Mouse (Mus musculus): ENCODE data around the gene Etfb. TPM values are rescaled to one million over a fixed set of nuclear protein-coding genes. Genes with fewer than 3 reads are reported as not detected.
"Not testable (repeated sequence)": the region's sequence is repeated elsewhere in the genome, so short reads cannot be mapped to it uniquely, and the experiment has no call there.

Gene Etfb
- 37.8 and 39.1 TPM in 2 replicates for polyA plus RNA-seq (2012; rRNA removed)

DNA sequence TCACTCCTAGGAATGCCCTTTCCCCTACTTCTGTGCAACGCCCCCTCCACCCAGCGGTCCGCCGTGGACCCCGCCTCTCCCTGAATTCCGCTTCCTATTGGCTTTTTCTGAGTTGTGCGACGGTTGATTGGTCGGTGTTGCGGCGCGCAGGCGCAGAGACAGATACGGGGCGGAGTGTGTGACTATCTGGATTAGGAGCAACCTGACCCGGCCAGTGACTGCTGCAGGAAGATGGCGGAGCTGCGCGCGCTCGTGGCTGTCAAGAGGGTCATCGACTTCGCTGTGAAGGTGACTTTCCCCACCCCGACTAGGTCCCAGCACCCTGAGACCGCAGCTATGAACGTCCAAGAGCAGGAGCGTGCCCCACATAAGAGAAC, at the start of gene Etfb, which contains the start of gene Gm45233:
TSS of gene Etfb (plus strand) at position 167 of the 377 bp plus-strand sequence.
TSS of gene Gm45233 (plus strand) at position 212 of the 377 bp plus-strand sequence.
- no peaks in the 10 kb centered on the region for H3K27me3 ChIP-seq (ENCODE audit: control insufficient read depth, insufficient read depth, low read length)
- TF ChIP-seq POLR2A (IDR thresholded peaks at IDR 0.05; ENCODE audit: low read depth, low read length) (peak; percentile 53), CTCF (IDR thresholded peaks at IDR 0.05; ENCODE audit: extremely low read depth, insufficient read depth, insufficient read length, insufficient replicate concordance) (no peak)
- H3K4me1 ChIP-seq (ENCODE audit: control insufficient read depth, insufficient read depth, insufficient read length), result peaks cover 3% of the 10 kb centered on the region; the same call in 1 of the 2 replicates
- peak within 1 kb of the TSS; percentile 74 for H3K4me3 ChIP-seq (ENCODE audit: extremely low read depth, insufficient read depth, insufficient read length)
- H3K36me3 ChIP-seq (ENCODE audit: control insufficient read depth, insufficient read depth, low read length), result no peaks in the 10 kb centered on the region
- peak; percentile 82 to 91 for DNase-seq (ENCODE audit: low read depth in 1 of 2, low spot score in 2 of 2)
- peak within 1 kb of the TSS; percentile 78 for H3K27ac ChIP-seq (ENCODE audit: insufficient read depth, low read length)
- WGBS, result under 1% methylated on average over 27 of the region's 27 CpGs

DNA sequence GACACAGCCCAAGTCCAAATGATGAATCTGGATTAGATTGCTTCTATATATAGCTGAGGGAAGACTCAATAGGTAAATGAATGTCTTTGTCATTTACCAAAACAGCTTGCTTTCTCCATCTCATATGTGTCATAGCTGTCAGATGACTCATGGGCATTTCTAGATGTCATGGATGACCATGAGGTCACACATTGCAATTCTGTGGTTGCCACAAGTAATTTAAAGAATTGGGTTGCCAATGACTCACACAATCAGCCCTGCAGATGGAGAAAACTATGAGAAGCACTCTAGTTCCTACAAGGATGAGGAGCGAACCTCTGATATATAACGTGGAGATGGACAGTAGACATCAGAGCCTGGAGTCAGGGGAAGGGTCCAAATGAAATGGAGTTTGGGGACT, 44.4 kb upstream of the Etfb start:
- WGBS, result 91% methylated on average over 2 of the region's 2 CpGs
- no peak overlapping the region for H3K4me3 ChIP-seq (ENCODE audit: extremely low read depth, insufficient read depth, insufficient read length)
- DNase-seq (ENCODE audit: low read depth in 1 of 2, low spot score in 2 of 2), result no peak
- H3K4me1 ChIP-seq (ENCODE audit: control insufficient read depth, insufficient read depth, insufficient read length), result peaks cover 5% of the 10 kb centered on the region; the same call in 1 of the 2 replicates
- no peak overlapping the region for H3K27ac ChIP-seq (ENCODE audit: insufficient read depth, low read length)
- no peak for TF ChIP-seq CTCF (IDR thresholded peaks at IDR 0.05; ENCODE audit: extremely low read depth, insufficient read depth, insufficient read length, insufficient replicate concordance)
- no peak for TF ChIP-seq POLR2A (IDR thresholded peaks at IDR 0.05; ENCODE audit: low read depth, low read length)
- H3K36me3 ChIP-seq (ENCODE audit: control insufficient read depth, insufficient read depth, low read length), result no peaks in the 10 kb centered on the region
- H3K27me3 ChIP-seq (ENCODE audit: control insufficient read depth, insufficient read depth, low read length), result no peaks in the 10 kb centered on the region

DNA sequence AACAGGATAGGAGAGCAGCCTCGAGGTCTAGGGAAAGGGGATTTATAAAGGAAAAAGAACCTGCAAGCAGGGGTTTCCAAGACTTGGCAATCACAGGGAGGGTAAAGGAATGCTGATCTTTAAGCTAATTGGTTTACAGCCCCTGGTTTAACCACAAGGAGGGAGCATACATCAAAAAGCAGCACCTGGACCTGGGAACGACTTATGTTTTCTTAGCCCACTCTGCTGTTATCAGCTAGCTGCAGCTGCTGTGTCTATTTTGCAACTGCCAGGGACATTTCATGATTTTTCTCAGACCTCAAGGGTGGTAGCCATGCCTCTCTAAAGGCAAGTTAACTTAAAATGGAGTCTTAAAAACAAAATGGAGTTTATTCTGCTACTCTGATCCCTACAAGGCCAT, 41.2 kb upstream of the Etfb start:
- no peak for DNase-seq (ENCODE audit: low read depth in 1 of 2, low spot score in 2 of 2)
- no peak overlapping the region for H3K4me3 ChIP-seq (ENCODE audit: extremely low read depth, insufficient read depth, insufficient read length)
- no peak overlapping the region for H3K27ac ChIP-seq (ENCODE audit: insufficient read depth, low read length)
- H3K27me3 ChIP-seq (ENCODE audit: control insufficient read depth, insufficient read depth, low read length), result no peaks in the 10 kb centered on the region
- no peaks in the 10 kb centered on the region; the same call in 1 of the 2 replicates for H3K4me1 ChIP-seq (ENCODE audit: control insufficient read depth, insufficient read depth, insufficient read length)
- TF ChIP-seq CTCF (IDR thresholded peaks at IDR 0.05; ENCODE audit: extremely low read depth, insufficient read depth, insufficient read length, insufficient replicate concordance), result no peak
- no peak for TF ChIP-seq POLR2A (IDR thresholded peaks at IDR 0.05; ENCODE audit: low read depth, low read length)
- H3K36me3 ChIP-seq (ENCODE audit: control insufficient read depth, insufficient read depth, low read length), result no peaks in the 10 kb centered on the region
- WGBS, result 46% methylated on average over 2 of the region's 2 CpGs

DNA sequence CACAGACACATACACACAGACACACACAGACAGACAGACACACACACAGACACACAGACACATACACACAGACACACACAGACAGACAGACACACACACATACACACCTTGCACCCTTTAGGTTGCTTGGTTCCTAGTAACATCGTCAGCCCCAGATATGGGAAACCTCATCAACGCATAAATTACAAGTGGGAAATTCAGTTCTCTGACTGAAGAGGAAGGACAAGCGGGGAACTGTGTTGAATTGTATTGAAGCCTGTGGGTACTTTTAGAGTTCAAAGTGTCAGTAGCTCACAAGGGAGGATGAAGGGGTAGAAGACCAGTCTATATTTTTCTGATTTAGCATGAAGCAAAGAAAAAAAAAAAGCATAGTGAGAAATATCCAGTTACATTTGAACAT, 36.3 kb upstream of the Etfb start:
- TF ChIP-seq CTCF (IDR thresholded peaks at IDR 0.05; ENCODE audit: extremely low read depth, insufficient read depth, insufficient read length, insufficient replicate concordance) (no peak), POLR2A (IDR thresholded peaks at IDR 0.05; ENCODE audit: low read depth, low read length) (no peak)
- Histone ChIP-seq H3K27ac (ENCODE audit: insufficient read depth, low read length) (peak overlapping the region; percentile 85), H3K27me3 (ENCODE audit: control insufficient read depth, insufficient read depth, low read length) (no peaks in the 10 kb centered on the region), H3K4me3 (ENCODE audit: extremely low read depth, insufficient read depth, insufficient read length) (peak overlapping the region; percentile 20; the same call in 1 of the 2 replicates), H3K36me3 (ENCODE audit: control insufficient read depth, insufficient read depth, low read length) (peaks cover 6% of the 10 kb centered on the region; the same call in 1 of the 2 replicates), H3K4me1 (ENCODE audit: control insufficient read depth, insufficient read depth, insufficient read length) (peaks cover 4% of the 10 kb centered on the region; the same call in 1 of the 2 replicates)
- 19% methylated on average over 3 of the region's 3 CpGs for WGBS
- DNase-seq (ENCODE audit: low read depth in 1 of 2, low spot score in 2 of 2), result peak in 1 of 2 experiments; percentile 32

DNA sequence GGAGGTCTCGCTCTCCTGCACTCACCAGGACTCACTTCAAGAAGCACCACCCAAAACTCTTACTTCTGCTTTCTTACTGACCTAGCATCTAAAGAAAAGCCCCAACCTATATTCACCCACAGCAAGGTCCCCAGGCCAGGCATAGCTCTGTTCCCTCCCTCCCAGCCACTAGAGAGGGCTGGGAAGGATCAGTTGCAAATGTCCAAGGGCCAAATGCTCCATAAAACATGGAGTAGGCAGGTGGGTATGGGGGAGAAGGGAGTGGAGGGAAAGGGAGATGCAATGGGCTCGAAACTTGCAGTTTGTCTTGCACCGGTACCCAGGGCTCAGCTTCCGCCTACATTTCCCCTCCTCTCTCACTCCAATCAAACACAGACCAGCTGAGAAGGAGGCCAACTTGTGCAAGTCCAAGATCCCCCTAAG, 35.7 kb upstream of the Etfb start, which contains the start of gene Siglecg:
TSS of gene Siglecg (plus strand) at position 74 of the 423 bp plus-strand sequence.
- Histone ChIP-seq H3K36me3 (ENCODE audit: control insufficient read depth, insufficient read depth, low read length) (peaks cover 9% of the 10 kb centered on the region), H3K4me1 (ENCODE audit: control insufficient read depth, insufficient read depth, insufficient read length) (peaks cover 4% of the 10 kb centered on the region; the same call in 1 of the 2 replicates), H3K27ac (ENCODE audit: insufficient read depth, low read length) (peak within 1 kb of the TSS; percentile 94), H3K4me3 (ENCODE audit: extremely low read depth, insufficient read depth, insufficient read length) (peak within 1 kb of the TSS; percentile 92), H3K27me3 (ENCODE audit: control insufficient read depth, insufficient read depth, low read length) (no peaks in the 10 kb centered on the region)
- no peak; the same call in 1 of the 2 replicates for TF ChIP-seq POLR2A (IDR thresholded peaks at IDR 0.05; ENCODE audit: low read depth, low read length)
- no peak for TF ChIP-seq CTCF (IDR thresholded peaks at IDR 0.05; ENCODE audit: extremely low read depth, insufficient read depth, insufficient read length, insufficient replicate concordance)
- WGBS, result 26% methylated on average over 4 of the region's 4 CpGs
- peak; percentile 45 to 49 for DNase-seq (ENCODE audit: low read depth in 1 of 2, low spot score in 2 of 2)

DNA sequence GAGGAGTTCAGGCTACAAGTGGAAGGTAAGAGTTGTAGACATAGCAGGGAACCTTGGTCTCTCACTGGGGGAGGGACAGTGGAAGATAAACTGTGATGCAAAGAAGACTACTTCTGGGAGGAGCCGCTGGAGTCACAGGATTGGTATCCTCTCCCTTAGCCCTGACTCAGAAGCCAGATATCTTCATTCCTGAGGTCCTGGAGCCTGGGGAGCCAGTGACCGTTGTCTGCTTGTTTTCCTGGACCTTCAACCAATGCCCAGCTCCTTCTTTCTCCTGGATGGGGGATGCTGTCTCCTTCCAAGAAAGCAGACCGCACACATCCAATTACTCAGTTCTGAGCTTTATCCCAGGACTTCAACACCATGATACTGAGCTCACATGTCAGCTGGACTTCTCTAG, 34.8 kb upstream of the Etfb start:
- Histone ChIP-seq H3K27ac (ENCODE audit: insufficient read depth, low read length) (peak overlapping the region; percentile 87), H3K27me3 (ENCODE audit: control insufficient read depth, insufficient read depth, low read length) (no peaks in the 10 kb centered on the region), H3K4me3 (ENCODE audit: extremely low read depth, insufficient read depth, insufficient read length) (peak overlapping the region; percentile 92), H3K4me1 (ENCODE audit: control insufficient read depth, insufficient read depth, insufficient read length) (peaks cover 4% of the 10 kb centered on the region; the same call in 1 of the 2 replicates), H3K36me3 (ENCODE audit: control insufficient read depth, insufficient read depth, low read length) (peaks cover 12% of the 10 kb centered on the region)
- 67% methylated on average over 3 of the region's 3 CpGs for WGBS
- DNase-seq (ENCODE audit: low read depth in 1 of 2, low spot score in 2 of 2), result no peak
- TF ChIP-seq CTCF (IDR thresholded peaks at IDR 0.05; ENCODE audit: extremely low read depth, insufficient read depth, insufficient read length, insufficient replicate concordance) (no peak), POLR2A (IDR thresholded peaks at IDR 0.05; ENCODE audit: low read depth, low read length) (no peak)

DNA sequence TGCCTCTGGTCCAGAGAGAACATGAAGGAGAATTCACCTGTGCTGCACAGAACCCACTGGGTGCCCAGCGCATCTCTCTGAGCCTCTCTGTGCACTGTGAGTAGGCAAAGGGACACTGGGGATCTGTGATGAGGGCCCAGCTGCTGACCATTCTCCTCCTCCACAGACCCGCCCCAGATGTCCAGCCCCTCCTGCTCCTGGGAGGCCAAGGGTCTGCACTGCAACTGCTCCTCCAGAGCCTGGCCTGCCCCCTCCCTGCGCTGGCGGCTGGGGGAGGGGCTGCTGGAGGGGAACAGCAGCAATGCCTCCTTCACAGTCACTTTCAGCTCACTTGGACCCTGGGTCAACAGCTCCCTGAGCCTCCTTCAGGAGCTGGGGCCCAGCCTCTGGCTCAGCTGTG, 32.2 kb upstream of the Etfb start:
- WGBS, result 95% methylated on average over 4 of the region's 4 CpGs
- H3K27ac ChIP-seq (ENCODE audit: insufficient read depth, low read length); H3K4me3 ChIP-seq (ENCODE audit: extremely low read depth, insufficient read depth, insufficient read length); H3K4me1 ChIP-seq (ENCODE audit: control insufficient read depth, insufficient read depth, insufficient read length); H3K27me3 ChIP-seq (ENCODE audit: control insufficient read depth, insufficient read depth, low read length); DNase-seq (ENCODE audit: low read depth in 1 of 2, low spot score in 2 of 2): not testable (repeated sequence)
- peaks cover 18% of the 10 kb centered on the region for H3K36me3 ChIP-seq (ENCODE audit: control insufficient read depth, insufficient read depth, low read length)

Measured in spleen, adult 2 months (tissue).